Mouse (Mus musculus) ES-Bruce4 (cell line): ENCODE measurements around the gene Gpr156.

Experiments
- CTCF ChIP-seq: IDR thresholded peaks from one replicate; pipeline ENCODE4 v1.8.1; 2011; ENCODE audit warnings: low read depth, low read length
- EP300 ChIP-seq: IDR thresholded peaks from 2 replicates; pipeline ENCODE4 v1.6.1; 2011; ENCODE audit warnings: low read depth, low read length; ENCODE audit not compliant: insufficient read depth
- POLR2A ChIP-seq: IDR thresholded peaks from one replicate; pipeline ENCODE4 v1.8.1; 2011; ENCODE audit warnings: low read length; ENCODE audit not compliant: insufficient read depth

GRCm38 (mm10) chr16:37911086-37911485, 5.2 kb upstream of the Gpr156 start:
- no peak for TF ChIP-seq POLR2A
- no peak for TF ChIP-seq CTCF
- no peak for TF ChIP-seq EP300
